In the genomic region with DNA sequence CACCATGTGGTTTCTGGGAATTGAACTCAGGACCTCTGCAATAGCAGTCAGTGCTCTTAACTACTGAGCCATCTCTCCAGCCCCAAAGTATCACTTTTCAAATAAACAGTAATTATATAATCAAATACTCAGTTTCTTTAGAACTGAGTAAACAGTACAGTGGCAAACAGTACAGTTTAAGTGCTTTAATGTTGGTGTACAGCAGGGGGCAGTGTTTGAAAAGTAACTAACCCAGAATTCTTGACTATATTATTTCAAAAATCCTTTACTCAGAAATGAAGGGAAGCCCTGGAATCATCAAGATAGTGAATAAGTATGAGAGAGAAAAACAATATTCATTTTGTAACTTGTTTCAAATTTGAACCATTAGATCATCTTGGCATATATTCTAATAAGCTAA, we compare ENCODE assay signal across 9 mouse cellular contexts. TPM values are rescaled to one million over a fixed set of nuclear protein-coding genes. Genes with fewer than 3 reads are reported as not detected.
A peak's percentile ranks its signal among the peaks of the same experiment; 100 is the strongest.
DNase-seq lines count a peak whose midpoint lies in the region; ATAC-seq lines count a peak whose summit lies in the region.
"Had no signal": no experiment of that assay in that cellular context is flagged by ENCODE, and none has a peak within 500 bp of the region (broad histone marks: within the 10 kb centered on the region; RNA-seq: fewer than 3 reads in every experiment).

No protein-coding gene starts in this region.

- no peaks in the 10 kb centered on the region for H3K27me3 ChIP-seq in heart, embryonic 10.5 days (ENCODE audit: insufficient read depth, poor library complexity, severe bottlenecking)
- no peaks in the 10 kb centered on the region for H3K27me3 ChIP-seq in midbrain, embryonic 11.5 days (ENCODE audit: control insufficient read depth, insufficient read depth, low read length)
- no peaks in the 10 kb centered on the region for H3K27me3 ChIP-seq in midbrain, embryonic 16.5 days (ENCODE audit: control insufficient read depth, insufficient read depth, low read depth, low read length)
- H3K27me3 ChIP-seq in hindbrain, embryonic 13.5 days = no peaks in the 10 kb centered on the region
- H3K27me3 ChIP-seq: liver, embryonic 15.5 days had no signal

- no peak overlapping the region for H3K4me2 ChIP-seq in midbrain, embryonic 11.5 days
- no peak overlapping the region for H3K4me2 ChIP-seq in midbrain, embryonic 16.5 days (ENCODE audit: low read length)
- no peak overlapping the region for H3K4me2 ChIP-seq in hindbrain, embryonic 13.5 days
- H3K4me2 ChIP-seq: liver, embryonic 15.5 days had no signal

- no peaks in the 10 kb centered on the region for H3K9me3 ChIP-seq in heart, embryonic 10.5 days
- no peaks in the 10 kb centered on the region for H3K9me3 ChIP-seq in midbrain, embryonic 11.5 days (ENCODE audit: control insufficient read depth, low read length)
- H3K9me3 ChIP-seq in midbrain, embryonic 16.5 days (replicated peaks; ENCODE audit: control insufficient read depth, low read length, poor library complexity, severe bottlenecking) = no peaks in the 10 kb centered on the region
- no peaks in the 10 kb centered on the region for H3K9me3 ChIP-seq in hindbrain, embryonic 13.5 days
- H3K9me3 ChIP-seq: liver, embryonic 15.5 days had no signal

- H3K4me3 ChIP-seq in heart, embryonic 10.5 days = no peak overlapping the region
- no peak overlapping the region for H3K4me3 ChIP-seq in midbrain, embryonic 11.5 days (ENCODE audit: low read depth, low read length)
- no peak overlapping the region for H3K4me3 ChIP-seq in midbrain, embryonic 16.5 days (ENCODE audit: low read depth, low read length)
- no peak overlapping the region for H3K4me3 ChIP-seq in hindbrain, embryonic 13.5 days
- H3K4me3 ChIP-seq: liver, embryonic 15.5 days had no signal

- ATAC-seq in midbrain, embryonic 11.5 days (ENCODE audit: low FRiP score) = no peak
- no peak for ATAC-seq in midbrain, embryonic 16.5 days
- 0 out of 2 replicates have a peak, but pooled peaks have one; percentile 53 for ATAC-seq in monocyte, adult 5-6 weeks (replicated peaks; ENCODE audit: insufficient number of reproducible peaks, low FRiP score, low TSS enrichment, poor library complexity, severe bottlenecking)
- no peak for ATAC-seq in hindbrain, embryonic 13.5 days (ENCODE audit: low FRiP score)

- no peak overlapping the region for H3K9ac ChIP-seq in midbrain, embryonic 11.5 days (ENCODE audit: low read length)
- H3K9ac ChIP-seq in midbrain, embryonic 16.5 days (ENCODE audit: low read depth, low read length) = no peak overlapping the region
- no peak overlapping the region for H3K9ac ChIP-seq in hindbrain, embryonic 13.5 days
- H3K9ac ChIP-seq: liver, embryonic 15.5 days had no signal

- DNase-seq in heart, adult 8-10 months (ENCODE audit: low spot score) = peak; percentile 18
- no peak for DNase-seq in heart, embryonic 10.5 days (ENCODE audit: low spot score)
- DNase-seq in midbrain, embryonic 11.5 days (ENCODE audit: low spot score, missing footprints) = peak; percentile 91
- peak; percentile 79 for DNase-seq in NIH3T3 (ENCODE audit: low read depth)
- peak; percentile 30 for DNase-seq in forelimb bud, embryonic 11.5 days (ENCODE audit: low read depth, low spot score)

- H3K4me1 ChIP-seq in heart, embryonic 10.5 days = no peaks in the 10 kb centered on the region
- H3K4me1 ChIP-seq in midbrain, embryonic 11.5 days (ENCODE audit: control insufficient read depth, insufficient read depth, low read length) = no peaks in the 10 kb centered on the region
- no peaks in the 10 kb centered on the region for H3K4me1 ChIP-seq in midbrain, embryonic 16.5 days (ENCODE audit: control insufficient read depth, insufficient read depth, low read length)
- no peaks in the 10 kb centered on the region for H3K4me1 ChIP-seq in hindbrain, embryonic 13.5 days (replicated peaks)
- H3K4me1 ChIP-seq: liver, embryonic 15.5 days had no signal

- H3K27ac ChIP-seq in heart, embryonic 10.5 days = no peak overlapping the region
- H3K27ac ChIP-seq in midbrain, embryonic 11.5 days (ENCODE audit: low read depth, low read length) = no peak overlapping the region
- no peak overlapping the region for H3K27ac ChIP-seq in midbrain, embryonic 16.5 days (ENCODE audit: low read length)
- H3K27ac ChIP-seq in hindbrain, embryonic 13.5 days = no peak overlapping the region
- H3K27ac ChIP-seq: liver, embryonic 15.5 days had no signal

- H3K36me3 ChIP-seq in heart, embryonic 10.5 days = no peaks in the 10 kb centered on the region
- no peaks in the 10 kb centered on the region for H3K36me3 ChIP-seq in midbrain, embryonic 11.5 days (ENCODE audit: control insufficient read depth, insufficient read depth, low read length)
- H3K36me3 ChIP-seq in midbrain, embryonic 16.5 days (ENCODE audit: control insufficient read depth, insufficient read depth, low read length) = no peaks in the 10 kb centered on the region
- H3K36me3 ChIP-seq in hindbrain, embryonic 13.5 days = no peaks in the 10 kb centered on the region
- H3K36me3 ChIP-seq: liver, embryonic 15.5 days had no signal

RNA-seq across cellular contexts. Expression of a gene that starts 9.8 kb away (rescaled TPM):
- under 1 TPM in 3 of 4 experiments, not detected in 1; 0.16 to 0.25 (median 0.19) TPM for total RNA-seq in heart, adult 8-10 months (2022)
- polyA plus RNA-seq in heart, embryonic 10.5 days (2016; fragmentation: Nextera tagmentation; extraction: Ambion mirVana) = 0.48 and 0.57 TPM in 2 replicates
- 1.6 and 1.7 TPM in 2 replicates for polyA plus RNA-seq in midbrain, embryonic 11.5 days (2014; fragmentation: Nextera tagmentation; extraction: Ambion mirVana)
- 1.4 and 1.9 TPM in 2 replicates for polyA plus RNA-seq in midbrain, embryonic 16.5 days (2015; fragmentation: Nextera tagmentation; extraction: Ambion mirVana)
- 1.4 TPM in 1 of 3 replicates, not detected in the others for total RNA-seq in monocyte, adult 5-6 weeks (2017)
- 0.65 and 1.1 TPM in 2 replicates for polyA plus RNA-seq in hindbrain, embryonic 13.5 days (2015; fragmentation: Nextera tagmentation; extraction: Ambion mirVana)

RNA-seq across cellular contexts. Expression of a gene that starts 35.0 kb away (rescaled TPM):
- under 1 TPM in 3 of 4 experiments, not detected in 1; 0.31 to 0.78 (median 0.33) TPM for total RNA-seq in heart, adult 8-10 months (2022)
- 46.3 and 49.0 TPM in 2 replicates for polyA plus RNA-seq in heart, embryonic 10.5 days (2016; fragmentation: Nextera tagmentation; extraction: Ambion mirVana)
- 65.6 and 71.3 TPM in 2 replicates for polyA plus RNA-seq in midbrain, embryonic 11.5 days (2014; fragmentation: Nextera tagmentation; extraction: Ambion mirVana)
- polyA plus RNA-seq in midbrain, embryonic 16.5 days (2015; fragmentation: Nextera tagmentation; extraction: Ambion mirVana) = 4.4 and 5.6 TPM in 2 replicates
- 27.2 to 27.7 TPM (median 27.3 TPM) in 3 replicates for total RNA-seq in monocyte, adult 5-6 weeks (2017)
- polyA plus RNA-seq in hindbrain, embryonic 13.5 days (2015; fragmentation: Nextera tagmentation; extraction: Ambion mirVana) = 10.3 and 11.5 TPM in 2 replicates

RNA-seq across cellular contexts. Expression of a gene that starts 54.1 kb away (rescaled TPM):
- 10 to 100 TPM; 20.8 to 25.3 (median 21.5) TPM for total RNA-seq in heart, adult 8-10 months (2022)
- polyA plus RNA-seq in heart, embryonic 10.5 days (2016; fragmentation: Nextera tagmentation; extraction: Ambion mirVana) = 75.5 and 91.9 TPM in 2 replicates
- polyA plus RNA-seq in midbrain, embryonic 11.5 days (2014; fragmentation: Nextera tagmentation; extraction: Ambion mirVana) = 84.0 and 92.9 TPM in 2 replicates
- polyA plus RNA-seq in midbrain, embryonic 16.5 days (2015; fragmentation: Nextera tagmentation; extraction: Ambion mirVana) = 50.3 and 51.2 TPM in 2 replicates
- 148 to 191 TPM (median 165 TPM) in 3 replicates for total RNA-seq in monocyte, adult 5-6 weeks (2017)
- polyA plus RNA-seq in hindbrain, embryonic 13.5 days (2015; fragmentation: Nextera tagmentation; extraction: Ambion mirVana) = 47.4 and 52.8 TPM in 2 replicates
